ENCODE assay signal across 10 mouse cellular contexts in the genomic region with DNA sequence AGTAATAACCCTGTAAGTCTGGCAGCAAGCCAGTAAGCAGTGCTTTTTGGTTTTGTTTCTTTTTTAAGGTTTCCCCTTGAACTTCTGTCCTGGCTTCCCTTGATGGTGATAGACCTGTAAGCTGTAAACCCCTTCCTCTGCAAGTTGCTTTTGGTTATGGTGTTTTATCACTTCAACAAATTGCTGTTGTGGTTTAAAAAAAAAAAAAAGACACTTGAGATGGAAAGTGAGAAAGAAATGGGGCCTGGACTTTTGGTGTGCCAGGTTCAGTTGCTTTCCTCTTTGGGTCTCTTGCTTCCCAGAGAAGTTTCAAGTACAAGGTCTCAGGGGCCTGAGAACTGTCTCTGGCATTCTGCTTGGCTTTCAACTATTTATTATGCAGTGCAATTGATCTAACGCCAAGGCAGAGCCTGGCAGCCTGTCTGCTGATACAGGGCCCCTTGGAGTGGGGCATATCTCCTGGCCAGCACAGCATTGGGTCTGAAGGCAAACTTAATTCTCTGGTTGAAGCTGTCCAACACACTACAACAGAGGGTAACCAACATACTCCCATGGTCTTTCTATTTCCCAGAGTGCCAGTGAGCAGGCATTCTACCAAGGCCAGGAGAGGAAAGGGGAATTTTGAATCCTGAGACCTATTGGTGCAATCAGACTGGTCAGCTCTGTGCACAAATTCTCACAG. TPM values are rescaled to one million over a fixed set of nuclear protein-coding genes. Genes with fewer than 3 reads are reported as not detected.
A peak's percentile ranks its signal among the peaks of the same experiment; 100 is the strongest.
DNase-seq lines count a peak whose midpoint lies in the region; ATAC-seq and TF ChIP-seq lines count a peak whose summit lies in the region.
"Had no signal": no experiment of that assay in that cellular context is flagged by ENCODE, and none has a peak within 500 bp of the region (broad histone marks: within the 10 kb centered on the region; RNA-seq: fewer than 3 reads in every experiment).

No protein-coding gene starts in this region.

- WGBS in heart, embryonic 11.5 days (ENCODE audit: insufficient replicate concordance) = 43% methylated on average over 1 of the region's 1 CpGs
- WGBS in limb, embryonic 14.5 days = 60% methylated on average over 1 of the region's 1 CpGs
- 67% methylated on average over 1 of the region's 1 CpGs for whole genome bisulfite sequencing in limb, embryonic 10.5 days

- H3K4me2 ChIP-seq in heart, embryonic 11.5 days = no peak overlapping the region
- H3K4me2 ChIP-seq in limb, embryonic 14.5 days (replicated peaks; ENCODE audit: low read depth, low read length, severe bottlenecking) = no peak overlapping the region
- H3K4me2 ChIP-seq: liver, embryonic 11.5 days had no signal

- H3K9me3 ChIP-seq in heart, embryonic 11.5 days (replicated peaks; ENCODE audit: control insufficient read depth, low read length) = no peaks in the 10 kb centered on the region
- no peaks in the 10 kb centered on the region for H3K9me3 ChIP-seq in limb, embryonic 14.5 days (ENCODE audit: control insufficient read depth, low read length)
- H3K9me3 ChIP-seq in limb, embryonic 10.5 days (replicated peaks) = no peaks in the 10 kb centered on the region

- peaks cover 11% of the 10 kb centered on the region for H3K36me3 ChIP-seq in heart, embryonic 11.5 days (ENCODE audit: control insufficient read depth, insufficient read depth, low read length)
- peaks cover 36% of the 10 kb centered on the region for H3K36me3 ChIP-seq in limb, embryonic 14.5 days (ENCODE audit: control insufficient read depth, insufficient read depth, low read length)
- H3K36me3 ChIP-seq in limb, embryonic 10.5 days = peaks cover 59% of the 10 kb centered on the region

- no peak overlapping the region for H3K9ac ChIP-seq in heart, embryonic 11.5 days (ENCODE audit: low read depth, low read length)
- H3K9ac ChIP-seq in limb, embryonic 14.5 days (ENCODE audit: low read depth, low read length, severe bottlenecking) = no peak overlapping the region

- no peak for TF ChIP-seq POLR2A in limb, embryonic 14.5 days (IDR thresholded peaks at IDR 0.05; ENCODE audit: borderline replicate concordance, extremely low read depth, insufficient read depth, insufficient read length)
- no peak for TF ChIP-seq POLR2A in brain, embryonic 14.5 days (IDR thresholded peaks at IDR 0.05; ENCODE audit: borderline replicate concordance, extremely low read depth, insufficient read depth, insufficient read length, poor library complexity, severe bottlenecking)

- H3K4me3 ChIP-seq in heart, embryonic 11.5 days (ENCODE audit: low read depth, low read length) = no peak overlapping the region
- H3K4me3 ChIP-seq in limb, embryonic 14.5 days (replicated peaks; ENCODE audit: low read length) = no peak overlapping the region
- H3K4me3 ChIP-seq in limb, embryonic 10.5 days = no peak overlapping the region

- peak; percentile 94 for DNase-seq in heart, adult 11 months
- DNase-seq in limb, embryonic 14.5 days (ENCODE audit: low spot score) = peak; percentile 22
- no peak for DNase-seq in limb, embryonic 10.5 days (ENCODE audit: low spot score)
- DNase-seq in brain, embryonic 14.5 days (ENCODE audit: low read depth) = peak; percentile 56
- DNase-seq in heart, postnatal 10 days = peak; percentile 40 to 44
- no peak for DNase-seq in right cerebral cortex, adult 2 months (ENCODE audit: low spot score in 2 of 2)
- DNase-seq: lung, postnatal 4 days; right cerebral cortex, postnatal 25 days had no signal

- H3K4me1 ChIP-seq in heart, embryonic 11.5 days (ENCODE audit: control insufficient read depth, insufficient read depth, low read length) = peaks cover 17% of the 10 kb centered on the region
- 0 out of 2 replicates have a peak, but pooled peaks cover 3% of the 10 kb centered on the region for H3K4me1 ChIP-seq in limb, embryonic 14.5 days (ENCODE audit: control insufficient read depth, insufficient read depth, low read length)
- no peaks in the 10 kb centered on the region for H3K4me1 ChIP-seq in limb, embryonic 10.5 days

- H3K27ac ChIP-seq in heart, embryonic 11.5 days (ENCODE audit: low read depth, low read length) = no peak overlapping the region
- peak overlapping the region; percentile 19; the same call in 1 of the 2 replicates for H3K27ac ChIP-seq in limb, embryonic 14.5 days (replicated peaks; ENCODE audit: low read depth, low read length)
- no peak overlapping the region for H3K27ac ChIP-seq in limb, embryonic 10.5 days

- ATAC-seq in heart, embryonic 11.5 days (replicated peaks; ENCODE audit: insufficient number of reproducible peaks, low FRiP score, low TSS enrichment) = no peak
- ATAC-seq in limb, embryonic 14.5 days (ENCODE audit: low FRiP score, low read depth) = no peak

- H3K27me3 ChIP-seq in heart, embryonic 11.5 days (ENCODE audit: control insufficient read depth, insufficient read depth, low read length) = no peaks in the 10 kb centered on the region
- no peaks in the 10 kb centered on the region for H3K27me3 ChIP-seq in limb, embryonic 14.5 days (ENCODE audit: control insufficient read depth, insufficient read depth, low read length)
- no peaks in the 10 kb centered on the region for H3K27me3 ChIP-seq in limb, embryonic 10.5 days (ENCODE audit: low read depth, poor library complexity, severe bottlenecking)

- intact Hi-C loops in heart, postnatal 10 days (cut with DNase I) = no loop called here

- TF ChIP-seq CTCF in brain, embryonic 14.5 days (IDR thresholded peaks at IDR 0.05; ENCODE audit: borderline replicate concordance, extremely low read depth, insufficient read depth, insufficient read length) = no peak

RNA-seq across cellular contexts. Expression of a gene that starts 16.7 kb away (rescaled TPM):
- 113 and 118 TPM in 2 replicates for polyA plus RNA-seq in heart, embryonic 11.5 days (2014; fragmentation: Nextera tagmentation; extraction: Ambion mirVana)
- polyA plus RNA-seq in limb, embryonic 14.5 days (2012; rRNA removed) = 84.8 and 110 TPM in 2 replicates
- 80.8 and 81.2 TPM in 2 replicates for polyA plus RNA-seq in limb, embryonic 14.5 days (2014; fragmentation: Nextera tagmentation; extraction: Ambion mirVana)
- 112 TPM in 2 replicates for polyA plus RNA-seq in limb, embryonic 10.5 days (2016; fragmentation: Nextera tagmentation; extraction: Ambion mirVana)
- polyA plus RNA-seq in brain, embryonic 14.5 days (2012; rRNA removed) = 91.1 and 116 TPM in 2 replicates
- total RNA-seq in heart, postnatal 10 days (2021) = 10 to 100 TPM; 89.4 to 96.2 TPM

RNA-seq across cellular contexts. Expression of a gene that starts 47.3 kb away (rescaled TPM):
- 102 and 109 TPM in 2 replicates for polyA plus RNA-seq in heart, embryonic 11.5 days (2014; fragmentation: Nextera tagmentation; extraction: Ambion mirVana)
- 56.0 and 63.1 TPM in 2 replicates for polyA plus RNA-seq in limb, embryonic 14.5 days (2012; rRNA removed)
- polyA plus RNA-seq in limb, embryonic 14.5 days (2014; fragmentation: Nextera tagmentation; extraction: Ambion mirVana) = 96.6 and 106 TPM in 2 replicates
- polyA plus RNA-seq in limb, embryonic 10.5 days (2016; fragmentation: Nextera tagmentation; extraction: Ambion mirVana) = 93.7 and 101 TPM in 2 replicates
- polyA plus RNA-seq in brain, embryonic 14.5 days (2012; rRNA removed) = 52.2 and 59.0 TPM in 2 replicates
- 10 to 100 TPM; 71.1 to 73.4 TPM for total RNA-seq in heart, postnatal 10 days (2021)

RNA-seq across cellular contexts. Expression of a gene that starts 54.3 kb away (rescaled TPM):
- polyA plus RNA-seq in heart, embryonic 11.5 days (2014; fragmentation: Nextera tagmentation; extraction: Ambion mirVana) = 53.1 and 58.3 TPM in 2 replicates
- polyA plus RNA-seq in limb, embryonic 14.5 days (2012; rRNA removed) = 64.3 and 71.5 TPM in 2 replicates
- 70.9 and 82.0 TPM in 2 replicates for polyA plus RNA-seq in limb, embryonic 14.5 days (2014; fragmentation: Nextera tagmentation; extraction: Ambion mirVana)
- 264 and 277 TPM in 2 replicates for polyA plus RNA-seq in limb, embryonic 10.5 days (2016; fragmentation: Nextera tagmentation; extraction: Ambion mirVana)
- 70.6 and 105 TPM in 2 replicates for polyA plus RNA-seq in brain, embryonic 14.5 days (2012; rRNA removed)
- total RNA-seq in heart, postnatal 10 days (2021) = 1 to 10 TPM; 7.0 to 7.8 TPM

Comparison
In these comparisons a context has a peak if more than half of its experiments do, and no peak if none do; other contexts are left out.
1. DNase-seq: peak in heart, adult 11 months (single experiment), limb, embryonic 14.5 days (single experiment), brain, embryonic 14.5 days (single experiment) and heart, postnatal 10 days (2 of 2); none in limb, embryonic 10.5 days (single experiment) and right cerebral cortex, adult 2 months (0 of 2).